Mouse (Mus musculus): ENCODE data around the gene Sh2b3. TPM values are rescaled to one million over a fixed set of nuclear protein-coding genes. Genes with fewer than 3 reads are reported as not detected.
A peak's percentile ranks its signal among the peaks of the same experiment; 100 is the strongest.

The Sh2b3 gene
- polyA plus RNA-seq, 1 experiment from 2014 or later: 12.7 TPM

- WGBS: 84% methylated on average over 7 of the region's 7 CpGs
These were observed 24.8 kb downstream of the Sh2b3 start for GRCm38 (mm10) chr5:121812526-121813243.

GRCm38 (mm10) chr5:121811485-121811931 is 25.9 kb downstream of the Sh2b3 start:
- no peak for ATAC-seq (ENCODE audit: insufficient number of reproducible peaks, insufficient read depth, low FRiP score, low TSS enrichment, low read depth)
- 92% methylated on average over 5 of the region's 5 CpGs for WGBS
- H3K4me3 ChIP-seq (replicated peaks): no peak overlapping the region
- H3K27ac ChIP-seq: peak overlapping the region; percentile 53; the same call in 1 of the 2 replicates
- H3K27me3 ChIP-seq: no peaks in the 10 kb centered on the region
- no peak overlapping the region for H3K9ac ChIP-seq (replicated peaks)
- no peaks in the 10 kb centered on the region for H3K9me3 ChIP-seq
- H3K4me2 ChIP-seq: no peak overlapping the region
- no peaks in the 10 kb centered on the region for H3K4me1 ChIP-seq (replicated peaks)
- peaks cover 82% of the 10 kb centered on the region for H3K36me3 ChIP-seq

More at GRCm38 (mm10) chr5:121812526-121813243, 24.8 kb downstream of the Sh2b3 start:
- no peaks in the 10 kb centered on the region for H3K27me3 ChIP-seq
- H3K9ac ChIP-seq (replicated peaks): no peak overlapping the region
- H3K4me3 ChIP-seq (replicated peaks): no peak overlapping the region
- peak overlapping the region; percentile 53; the same call in 1 of the 2 replicates for H3K27ac ChIP-seq
- peaks cover 87% of the 10 kb centered on the region for H3K36me3 ChIP-seq
- no peaks in the 10 kb centered on the region for H3K9me3 ChIP-seq
- H3K4me1 ChIP-seq (replicated peaks): no peaks in the 10 kb centered on the region
- no peak overlapping the region for H3K4me2 ChIP-seq
- ATAC-seq (ENCODE audit: insufficient number of reproducible peaks, insufficient read depth, low FRiP score, low TSS enrichment, low read depth): no peak

GRCm38 (mm10) chr5:121810331-121811151 is 26.9 kb downstream of the Sh2b3 start:
- Histone ChIP-seq H3K27ac (no peak overlapping the region), H3K36me3 (peaks cover 82% of the 10 kb centered on the region), H3K4me3 (replicated peaks) (no peak overlapping the region), H3K27me3 (no peaks in the 10 kb centered on the region), H3K9me3 (no peaks in the 10 kb centered on the region), H3K4me1 (replicated peaks) (no peaks in the 10 kb centered on the region), H3K9ac (replicated peaks) (no peak overlapping the region), H3K4me2 (no peak overlapping the region)
- 90% methylated on average over 17 of the region's 17 CpGs for WGBS
- ATAC-seq (ENCODE audit: insufficient number of reproducible peaks, insufficient read depth, low FRiP score, low TSS enrichment, low read depth): no peak

GRCm38 (mm10) chr5:121809667-121810224 is 27.7 kb downstream of the Sh2b3 start:
- H3K4me1 ChIP-seq (replicated peaks): no peaks in the 10 kb centered on the region
- H3K27me3 ChIP-seq: no peaks in the 10 kb centered on the region
- H3K36me3 ChIP-seq: peaks cover 82% of the 10 kb centered on the region
- no peak overlapping the region for H3K4me2 ChIP-seq
- WGBS: 80% methylated on average over 5 of the region's 5 CpGs
- ATAC-seq (ENCODE audit: insufficient number of reproducible peaks, insufficient read depth, low FRiP score, low TSS enrichment, low read depth): no peak
- no peaks in the 10 kb centered on the region for H3K9me3 ChIP-seq
- no peak overlapping the region for H3K4me3 ChIP-seq (replicated peaks)
- H3K27ac ChIP-seq: no peak overlapping the region
- no peak overlapping the region for H3K9ac ChIP-seq (replicated peaks)

GRCm38 (mm10) chr5:121808202-121808601 is 29.2 kb downstream of the Sh2b3 start:
- Histone ChIP-seq H3K9me3 (no peaks in the 10 kb centered on the region), H3K4me2 (no peak overlapping the region), H3K4me1 (replicated peaks) (no peaks in the 10 kb centered on the region), H3K9ac (replicated peaks) (no peak overlapping the region), H3K27me3 (no peaks in the 10 kb centered on the region), H3K36me3 (peaks cover 85% of the 10 kb centered on the region), H3K27ac (no peak overlapping the region), H3K4me3 (replicated peaks) (no peak overlapping the region)
- ATAC-seq (ENCODE audit: insufficient number of reproducible peaks, insufficient read depth, low FRiP score, low TSS enrichment, low read depth): no peak
- 80% methylated on average over 2 of the region's 2 CpGs for WGBS

- H3K36me3 ChIP-seq: peaks cover 85% of the 10 kb centered on the region
- ATAC-seq (ENCODE audit: insufficient number of reproducible peaks, insufficient read depth, low FRiP score, low TSS enrichment, low read depth): no peak
These were observed 30.3 kb downstream of the Sh2b3 start for GRCm38 (mm10) chr5:121807186-121807585.

GRCm38 (mm10) chr5:121798447-121798846 is 39.0 kb downstream of the Sh2b3 start:
- Histone ChIP-seq H3K9ac (replicated peaks) (no peak overlapping the region), H3K9me3 (no peaks in the 10 kb centered on the region), H3K4me3 (replicated peaks) (no peak overlapping the region), H3K27me3 (no peaks in the 10 kb centered on the region), H3K4me2 (no peak overlapping the region), H3K36me3 (peaks cover 93% of the 10 kb centered on the region), H3K27ac (no peak overlapping the region), H3K4me1 (replicated peaks) (no peaks in the 10 kb centered on the region)
- no peak for ATAC-seq (ENCODE audit: insufficient number of reproducible peaks, insufficient read depth, low FRiP score, low TSS enrichment, low read depth)
- 96% methylated on average over 2 of the region's 2 CpGs for WGBS

More at GRCm38 (mm10) chr5:121807186-121807585, 30.3 kb downstream of the Sh2b3 start:
- Histone ChIP-seq H3K4me1 (replicated peaks) (no peaks in the 10 kb centered on the region), H3K27ac (peak overlapping the region; percentile 7; the same call in 1 of the 2 replicates), H3K27me3 (no peaks in the 10 kb centered on the region), H3K4me2 (no peak overlapping the region), H3K4me3 (replicated peaks) (no peak overlapping the region), H3K9me3 (no peaks in the 10 kb centered on the region), H3K9ac (replicated peaks) (no peak overlapping the region)
- 89% methylated on average over 3 of the region's 3 CpGs for WGBS

- H3K27ac ChIP-seq: no peak overlapping the region
- WGBS: 83% methylated on average over 3 of the region's 3 CpGs
- no peak overlapping the region for H3K4me3 ChIP-seq (replicated peaks)
- no peaks in the 10 kb centered on the region for H3K4me1 ChIP-seq (replicated peaks)
- H3K9ac ChIP-seq (replicated peaks): no peak overlapping the region
- H3K36me3 ChIP-seq: peaks cover 90% of the 10 kb centered on the region
- no peaks in the 10 kb centered on the region for H3K9me3 ChIP-seq
- H3K27me3 ChIP-seq: no peaks in the 10 kb centered on the region
- no peak overlapping the region for H3K4me2 ChIP-seq
- no peak for ATAC-seq (ENCODE audit: insufficient number of reproducible peaks, insufficient read depth, low FRiP score, low TSS enrichment, low read depth)
These were observed 41.6 kb downstream of the Sh2b3 start for GRCm38 (mm10) chr5:121795800-121796199.

GRCm38 (mm10) chr5:121791026-121791425 is 46.4 kb downstream of the Sh2b3 start:
- WGBS: 92% methylated on average over 5 of the region's 5 CpGs
- Histone ChIP-seq H3K4me2 (no peak overlapping the region), H3K27me3 (no peaks in the 10 kb centered on the region), H3K27ac (no peak overlapping the region), H3K36me3 (peaks cover 92% of the 10 kb centered on the region), H3K4me3 (replicated peaks) (no peak overlapping the region), H3K9me3 (no peaks in the 10 kb centered on the region), H3K9ac (replicated peaks) (no peak overlapping the region), H3K4me1 (replicated peaks) (no peaks in the 10 kb centered on the region)
- no peak for ATAC-seq (ENCODE audit: insufficient number of reproducible peaks, insufficient read depth, low FRiP score, low TSS enrichment, low read depth)

GRCm38 (mm10) chr5:121783862-121784500 is 53.5 kb downstream of the Sh2b3 start:
- H3K36me3 ChIP-seq: peaks cover 91% of the 10 kb centered on the region
- no peak overlapping the region for H3K4me2 ChIP-seq
- WGBS: 85% methylated on average over 10 of the region's 10 CpGs
- H3K9me3 ChIP-seq: no peaks in the 10 kb centered on the region
- H3K27ac ChIP-seq: no peak overlapping the region
- no peak overlapping the region for H3K9ac ChIP-seq (replicated peaks)
- no peak for ATAC-seq (ENCODE audit: insufficient number of reproducible peaks, insufficient read depth, low FRiP score, low TSS enrichment, low read depth)
- H3K27me3 ChIP-seq: no peaks in the 10 kb centered on the region
- H3K4me3 ChIP-seq (replicated peaks): no peak overlapping the region
- no peaks in the 10 kb centered on the region for H3K4me1 ChIP-seq (replicated peaks)

- Histone ChIP-seq H3K27ac (no peak overlapping the region), H3K4me3 (replicated peaks) (no peak overlapping the region), H3K4me2 (no peak overlapping the region), H3K4me1 (replicated peaks) (no peaks in the 10 kb centered on the region), H3K36me3 (peaks cover 90% of the 10 kb centered on the region), H3K27me3 (no peaks in the 10 kb centered on the region), H3K9ac (replicated peaks) (no peak overlapping the region), H3K9me3 (no peaks in the 10 kb centered on the region)
- ATAC-seq (ENCODE audit: insufficient number of reproducible peaks, insufficient read depth, low FRiP score, low TSS enrichment, low read depth): no peak
- WGBS: 74% methylated on average over 4 of the region's 4 CpGs
These were observed 55.0 kb downstream of the Sh2b3 start for GRCm38 (mm10) chr5:121782467-121782866.
